Comparison of ENCODE assay signal across 7 mouse cellular contexts in the genomic region with DNA sequence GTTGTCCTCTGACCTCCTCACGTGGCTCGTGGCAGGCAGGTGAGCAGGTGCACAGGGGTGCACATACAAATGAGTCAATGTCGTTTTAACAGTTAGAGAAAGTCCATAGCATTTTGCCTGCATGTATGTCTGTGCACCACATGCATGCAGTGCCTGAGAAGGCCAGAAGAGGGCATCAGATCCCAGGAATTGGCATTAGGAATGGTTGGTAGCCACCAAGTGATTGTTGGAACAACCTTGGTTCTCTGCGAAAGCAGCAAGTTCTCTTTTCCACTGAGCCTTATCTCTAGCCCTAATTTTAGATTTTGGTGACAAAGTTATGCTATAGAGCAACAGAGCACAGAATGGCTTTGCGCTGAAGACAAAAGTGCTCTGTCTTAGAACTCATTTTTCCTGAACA. TPM values are rescaled to one million over a fixed set of nuclear protein-coding genes. Genes with fewer than 3 reads are reported as not detected.
DNase-seq lines count a peak whose midpoint lies in the region; ATAC-seq and TF ChIP-seq lines count a peak whose summit lies in the region.

No protein-coding gene starts in this region.

- no peak for ATAC-seq in neural tube, embryonic 15.5 days (ENCODE audit: low FRiP score)
- peak; percentile 57; the same call in 1 of the 2 replicates for ATAC-seq in frontal cortex, adult (ENCODE audit: low TSS enrichment)
- no peak for ATAC-seq in lung, embryonic 14.5 days (ENCODE audit: insufficient read depth)

- no peaks in the 10 kb centered on the region for H3K9me3 ChIP-seq in neural tube, embryonic 15.5 days (replicated peaks)
- H3K9me3 ChIP-seq in lung, embryonic 14.5 days (ENCODE audit: low read depth, low read length) = no peaks in the 10 kb centered on the region

- no peak overlapping the region for H3K4me3 ChIP-seq in neural tube, embryonic 15.5 days (replicated peaks)
- H3K4me3 ChIP-seq in lung, embryonic 14.5 days (ENCODE audit: low read depth, low read length) = no peak overlapping the region
- no peak overlapping the region for H3K4me3 ChIP-seq in spleen, adult 2 months (ENCODE audit: extremely low read depth, insufficient read depth, insufficient read length)

- H3K4me2 ChIP-seq in neural tube, embryonic 15.5 days = no peak overlapping the region
- no peak overlapping the region for H3K4me2 ChIP-seq in lung, embryonic 14.5 days

- H3K36me3 ChIP-seq in neural tube, embryonic 15.5 days = peaks cover 31% of the 10 kb centered on the region
- peaks cover 58% of the 10 kb centered on the region for H3K36me3 ChIP-seq in lung, embryonic 14.5 days (ENCODE audit: insufficient read depth)
- H3K36me3 ChIP-seq in spleen, adult 2 months (ENCODE audit: control insufficient read depth, insufficient read depth, low read length) = peaks cover 13% of the 10 kb centered on the region

- no peak overlapping the region for H3K27ac ChIP-seq in neural tube, embryonic 15.5 days (replicated peaks)
- no peak overlapping the region for H3K27ac ChIP-seq in lung, embryonic 14.5 days (ENCODE audit: low read depth)
- no peak overlapping the region for H3K27ac ChIP-seq in spleen, adult 2 months (ENCODE audit: insufficient read depth, low read length)

- H3K27me3 ChIP-seq in neural tube, embryonic 15.5 days (replicated peaks) = no peaks in the 10 kb centered on the region
- no peaks in the 10 kb centered on the region for H3K27me3 ChIP-seq in lung, embryonic 14.5 days (ENCODE audit: insufficient read depth, low read length)
- H3K27me3 ChIP-seq in spleen, adult 2 months (ENCODE audit: control insufficient read depth, insufficient read depth, low read length) = no peaks in the 10 kb centered on the region

- H3K4me1 ChIP-seq in neural tube, embryonic 15.5 days = no peaks in the 10 kb centered on the region; the same call in 1 of the 2 replicates
- 0 out of 2 replicates have a peak, but pooled peaks cover 5% of the 10 kb centered on the region for H3K4me1 ChIP-seq in lung, embryonic 14.5 days (ENCODE audit: insufficient read depth)
- no peaks in the 10 kb centered on the region for H3K4me1 ChIP-seq in spleen, adult 2 months (ENCODE audit: control insufficient read depth, insufficient read depth, insufficient read length)

- TF ChIP-seq POLR2A in spleen, adult 2 months (IDR thresholded peaks at IDR 0.05; ENCODE audit: low read depth, low read length) = no peak

- 78% methylated on average over 5 of the region's 5 CpGs for WGBS in neural tube, embryonic 15.5 days
- 71% methylated on average over 5 of the region's 5 CpGs for WGBS in lung, embryonic 14.5 days
- 75% methylated on average over 5 of the region's 5 CpGs for WGBS in spleen, adult 2 months

- peak; percentile 90 for TF ChIP-seq CTCF in lung, embryonic 14.5 days (IDR thresholded peaks at IDR 0.05; ENCODE audit: low read depth)
- peak; percentile 34; the same call in 1 of the 2 replicates for TF ChIP-seq CTCF in spleen, adult 2 months (IDR thresholded peaks at IDR 0.05; ENCODE audit: extremely low read depth, insufficient read depth, insufficient read length, insufficient replicate concordance)

- no peak overlapping the region for H3K9ac ChIP-seq in neural tube, embryonic 15.5 days (replicated peaks)
- H3K9ac ChIP-seq in lung, embryonic 14.5 days = no peak overlapping the region

- DNase-seq in neural tube, embryonic 10.5 days (ENCODE audit: extremely low spot score, low spot score) = peak; percentile 77
- DNase-seq in adrenal gland, postnatal 36 days = peak; percentile 68 to 71
- DNase-seq in kidney, postnatal 25 days = peak; percentile 69 to 83
- DNase-seq in lung, embryonic 14.5 days = peak; percentile 90
- peak in 1 of 2 experiments; percentile 47 for DNase-seq in spleen, adult 2 months (ENCODE audit: low read depth in 1 of 2, low spot score in 2 of 2)

RNA-seq across cellular contexts. Expression of a gene that starts 16.7 kb away (rescaled TPM):
- 6.2 and 6.8 TPM in 2 replicates for polyA plus RNA-seq in neural tube, embryonic 15.5 days (2015; fragmentation: Nextera tagmentation; extraction: Ambion mirVana)
- 10 to 100 TPM in 1 of 2 experiments, 1 to 10 TPM in 1; 8.2 to 11.1 TPM for total RNA-seq in adrenal gland, postnatal 36 days (2021)
- polyA plus RNA-seq in lung, embryonic 14.5 days (2014; fragmentation: Nextera tagmentation; extraction: Ambion mirVana) = 11.6 and 12.6 TPM in 2 replicates
- 3.6 and 3.7 TPM in 2 replicates for polyA plus RNA-seq in spleen, adult 2 months (2012; rRNA removed)
